Mouse (Mus musculus): ENCODE results near the gene Gm3411.
"Not testable (repeated sequence)": the region's sequence is repeated elsewhere in the genome, so short reads cannot be mapped to it uniquely, and the experiment has no call there.

The Gm3411 gene

GRCm38 (mm10) chr14:6286931-6287715, at the start of gene Gm3411:
Gm3411 (minus strand) TSS chr14:6287250.
- DNase-seq (ENCODE audit: low spot score in 2 of 2), result peak; percentile 38 to 49

- DNase-seq (ENCODE audit: low spot score in 2 of 2), result not testable (repeated sequence)
These were observed 17.7 kb upstream of the Gm3411 start, which contains the start of gene Gm21103 for GRCm38 (mm10) chr14:6304743-6305142. Gm21103 (minus strand) TSS chr14:6304843.

- not testable (repeated sequence) for DNase-seq (ENCODE audit: low spot score in 2 of 2)
These were observed 67.9 kb downstream of the Gm3411 start, which contains the start of gene Gm21560 for GRCm38 (mm10) chr14:6219192-6219591. Gm21560 (minus strand) TSS chr14:6219292.
